Mouse (Mus musculus): ENCODE measurements around the gene Tnfrsf25.

DNA sequence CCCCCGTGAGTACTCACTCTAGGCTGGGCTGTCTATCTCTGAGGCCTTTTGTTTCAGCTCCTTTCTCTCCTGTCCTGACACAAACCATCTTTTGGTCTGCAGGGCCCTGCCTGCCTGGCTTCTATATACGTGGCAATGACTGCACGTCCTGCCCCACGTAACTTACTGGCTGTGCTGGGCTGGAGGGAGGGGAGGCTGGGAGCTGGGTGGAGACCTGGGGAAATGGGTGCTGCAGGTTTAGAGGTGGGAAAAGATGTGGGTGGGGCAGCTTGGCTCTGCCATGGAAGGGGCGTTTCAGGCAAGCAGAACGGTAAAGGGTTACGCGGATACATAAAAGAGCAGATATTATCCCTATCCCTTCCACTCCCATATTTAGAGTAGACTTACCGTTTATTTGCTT lies 1.8 kb downstream of the Tnfrsf25 start:
- TF ChIP-seq TAL1 (conservative IDR thresholded peaks at IDR 0.05; ENCODE audit: low read depth, low read length) (no peak), CTCF (IDR thresholded peaks at IDR 0.05; ENCODE audit: low read depth, low read length) (no peak), GATA1 (IDR thresholded peaks at IDR 0.05; ENCODE audit: borderline replicate concordance, low read length) (no peak), POLR2AphosphoS5 (IDR thresholded peaks at IDR 0.05; ENCODE audit: insufficient replicate concordance, low read depth, low read length) (no peak)
